Mouse (Mus musculus): ENCODE results near the gene Diaph3.
"Not testable (repeated sequence)": the region's sequence is repeated elsewhere in the genome, so short reads cannot be mapped to it uniquely, and the experiment has no call there.

The Diaph3 gene

DNA sequence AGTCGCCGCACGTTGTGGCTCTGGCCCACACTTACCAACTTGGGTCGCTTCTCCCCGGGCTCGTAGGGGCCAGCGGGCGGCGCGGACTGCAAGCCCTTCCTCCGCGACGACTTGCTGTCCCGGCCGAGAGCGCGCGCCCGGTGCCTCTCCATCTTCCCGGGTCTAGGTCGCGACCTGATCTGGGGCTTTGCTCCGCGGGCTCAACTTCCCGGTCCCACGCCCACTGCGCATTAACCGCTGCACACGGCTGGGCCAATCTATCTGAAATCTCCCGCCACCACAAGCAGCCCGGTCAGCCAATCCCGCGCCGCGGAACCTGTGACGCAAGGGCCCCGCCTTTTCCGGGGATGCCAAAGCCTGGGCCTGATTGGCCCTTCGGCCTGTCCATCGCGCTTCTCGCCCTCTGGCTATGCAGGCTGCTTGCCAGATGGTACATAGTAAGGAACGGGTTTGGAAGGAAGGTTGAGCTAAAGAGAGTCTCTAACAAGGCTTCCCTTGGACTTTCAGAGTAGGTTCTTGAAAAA lies at the start of gene Diaph3:
Diaph3 (minus strand) TSS at position 273 of the 524 bp plus-strand sequence.
- peak; percentile 98 for DNase-seq

DNA sequence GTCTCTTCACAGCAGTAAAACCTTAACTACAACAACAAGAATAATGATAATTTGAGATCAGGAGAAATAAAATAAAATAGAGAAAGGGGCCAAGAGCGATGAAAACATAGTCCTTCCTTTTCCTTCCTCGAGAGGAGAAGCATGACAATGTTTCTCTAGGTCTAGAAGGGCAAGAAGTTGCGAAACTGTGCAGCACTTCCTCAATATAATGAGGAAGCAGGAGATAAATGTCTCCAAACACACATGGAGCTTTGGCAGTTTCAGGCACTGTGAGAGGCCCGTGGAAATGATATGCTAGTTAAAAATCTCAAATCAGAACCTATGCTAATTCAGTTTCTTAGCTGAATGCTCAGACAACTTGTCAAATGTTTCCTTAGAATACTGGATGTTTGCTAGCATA lies 49.6 kb upstream of the Diaph3 start:
- no peak for DNase-seq

DNA sequence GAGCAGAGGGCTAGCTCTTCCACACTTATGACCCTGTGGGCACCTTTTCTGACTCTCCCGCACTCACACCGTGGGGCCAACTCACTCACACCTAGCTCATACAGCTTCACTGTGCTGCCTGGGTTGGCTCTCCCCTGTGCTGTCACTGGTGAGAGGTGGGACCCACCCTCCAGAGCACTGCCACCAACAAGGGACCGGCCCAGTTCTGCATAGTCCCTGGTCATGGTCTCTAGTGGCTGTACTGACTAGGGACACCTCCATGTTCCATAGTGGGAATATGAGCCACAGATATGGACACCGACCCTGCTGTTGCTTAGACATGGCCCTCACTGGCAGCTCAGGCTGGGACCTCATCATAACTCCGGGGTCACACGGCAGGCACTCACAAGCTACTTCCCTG lies 30.5 kb upstream of the Diaph3 start:
- DNase-seq, result no peak

DNA sequence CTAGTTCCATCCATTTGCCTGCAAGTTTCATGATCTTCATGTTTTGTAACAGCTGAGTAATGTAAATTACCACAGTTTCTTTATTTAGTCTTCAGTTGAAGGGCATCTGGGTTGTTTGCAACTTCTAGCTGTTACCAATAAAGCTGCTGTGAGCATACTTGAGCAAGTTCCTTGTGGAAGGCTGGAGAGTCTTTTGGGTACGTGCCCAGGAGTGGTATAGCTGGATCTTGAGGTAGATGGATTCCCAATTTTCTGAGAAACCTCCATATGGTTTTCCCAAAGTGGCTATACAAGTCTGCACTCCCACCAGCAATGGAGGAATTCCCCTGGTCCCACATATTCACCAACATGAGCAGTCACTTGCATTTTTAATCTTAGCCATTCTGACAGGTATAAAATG lies 28.1 kb upstream of the Diaph3 start:
- no peak for DNase-seq

DNA sequence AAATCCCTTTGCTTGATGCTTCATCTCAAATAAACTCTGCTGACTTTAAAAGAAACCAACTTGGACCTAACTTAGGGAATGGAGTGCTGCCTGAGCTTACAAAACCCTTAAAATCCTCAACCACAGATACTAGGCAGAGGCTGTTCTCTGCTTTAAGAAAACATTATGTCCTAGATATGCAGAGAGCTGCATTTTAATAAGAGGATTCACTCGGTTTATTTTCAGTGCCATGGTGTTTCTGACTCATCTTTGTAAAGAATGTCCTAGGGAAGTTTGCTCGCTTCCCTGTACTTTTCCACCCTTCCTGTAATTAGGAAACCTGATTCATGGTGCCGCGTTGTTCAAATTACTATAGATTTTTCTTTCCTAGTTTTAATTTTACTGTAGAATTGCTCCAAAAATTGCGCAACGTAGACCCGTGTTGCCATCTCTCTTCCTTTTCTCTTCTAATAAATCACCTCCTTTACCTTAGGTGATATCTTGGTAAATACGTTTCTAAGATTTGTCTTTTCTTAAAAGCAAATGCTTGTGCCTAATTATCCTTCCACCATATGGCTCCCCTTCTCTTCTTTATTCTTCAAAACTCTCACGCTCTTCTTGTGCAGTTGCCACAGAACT lies 14.7 kb upstream of the Diaph3 start:
- DNase-seq, result no peak

DNA sequence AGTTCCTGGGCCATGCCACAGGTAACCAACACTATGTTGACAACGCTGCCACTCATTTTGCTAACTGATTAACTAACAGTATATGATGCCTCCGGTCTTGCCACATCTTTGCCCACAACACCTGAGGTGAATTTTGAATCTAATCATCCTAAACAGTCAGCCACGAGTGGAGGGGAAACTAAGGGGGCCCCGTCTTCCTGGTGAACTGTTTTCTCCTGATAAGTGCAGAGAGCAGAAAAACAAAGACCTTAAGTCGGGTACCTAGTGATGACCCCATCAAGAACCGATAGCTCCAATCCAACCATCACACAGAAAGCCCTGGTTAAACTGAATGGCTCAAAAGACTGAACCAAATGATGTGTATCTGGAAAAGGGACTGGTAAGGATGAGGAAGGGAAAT lies 8.6 kb upstream of the Diaph3 start:
- no peak for DNase-seq

DNA sequence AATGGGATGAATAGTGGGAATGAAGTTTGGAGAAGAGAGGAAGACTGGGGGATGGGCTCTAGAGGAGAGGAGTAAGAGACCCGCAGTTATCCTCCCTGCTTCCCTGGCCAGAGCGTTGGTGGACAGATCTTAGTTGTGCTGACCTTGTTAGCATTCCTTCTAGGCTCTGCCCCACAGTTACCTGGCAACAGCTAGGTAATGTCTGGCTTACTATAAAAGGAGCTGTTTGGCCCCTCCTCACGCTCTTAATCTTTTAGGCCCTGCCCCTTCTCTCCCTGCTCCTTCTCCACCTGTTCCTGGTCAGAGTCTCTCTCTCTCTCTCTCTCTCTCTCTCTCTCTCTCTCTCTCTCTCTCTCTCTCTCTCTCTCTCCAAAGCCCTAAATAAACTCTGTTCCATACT lies 5.7 kb upstream of the Diaph3 start:
- DNase-seq, result no peak

DNA sequence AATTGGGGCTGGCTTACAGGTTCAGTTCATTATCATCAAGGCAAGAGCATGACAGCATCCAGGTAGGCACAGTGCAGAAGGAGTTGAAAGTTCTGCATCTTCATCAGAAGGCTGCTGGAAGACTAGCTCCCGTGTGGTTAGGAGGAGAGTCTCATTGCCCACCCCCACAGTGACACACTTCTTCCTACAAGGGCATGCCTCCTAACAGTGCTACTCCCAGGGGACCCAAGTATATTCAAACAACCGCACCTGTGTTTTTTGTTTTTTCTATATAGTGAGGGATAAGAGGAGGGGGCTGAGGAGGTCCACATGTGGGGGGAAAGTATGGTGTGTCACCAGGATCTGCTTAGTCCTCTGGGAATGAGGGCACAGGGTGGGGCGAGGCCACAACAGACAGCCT lies 4.3 kb upstream of the Diaph3 start:
- no peak for DNase-seq

DNA sequence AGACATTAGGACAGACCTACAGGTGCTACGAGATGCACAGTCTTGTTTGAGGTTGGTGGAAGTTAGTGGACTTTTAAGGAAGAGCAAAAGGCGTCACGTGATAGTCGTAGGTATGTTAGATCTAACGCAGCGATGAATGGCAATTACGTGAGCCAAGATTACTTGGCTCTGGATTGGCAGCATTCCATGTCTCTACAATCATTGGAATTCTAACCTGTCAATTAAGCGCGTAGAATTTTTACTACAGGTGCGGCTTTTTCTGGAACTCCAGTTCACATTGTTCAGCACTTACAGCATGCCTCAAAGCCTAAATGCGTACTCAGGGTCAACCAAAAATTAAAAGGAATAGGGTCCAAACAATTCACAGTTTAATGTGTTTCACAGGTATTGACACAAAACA lies 742 bp upstream of the Diaph3 start:
- no peak for DNase-seq

DNA sequence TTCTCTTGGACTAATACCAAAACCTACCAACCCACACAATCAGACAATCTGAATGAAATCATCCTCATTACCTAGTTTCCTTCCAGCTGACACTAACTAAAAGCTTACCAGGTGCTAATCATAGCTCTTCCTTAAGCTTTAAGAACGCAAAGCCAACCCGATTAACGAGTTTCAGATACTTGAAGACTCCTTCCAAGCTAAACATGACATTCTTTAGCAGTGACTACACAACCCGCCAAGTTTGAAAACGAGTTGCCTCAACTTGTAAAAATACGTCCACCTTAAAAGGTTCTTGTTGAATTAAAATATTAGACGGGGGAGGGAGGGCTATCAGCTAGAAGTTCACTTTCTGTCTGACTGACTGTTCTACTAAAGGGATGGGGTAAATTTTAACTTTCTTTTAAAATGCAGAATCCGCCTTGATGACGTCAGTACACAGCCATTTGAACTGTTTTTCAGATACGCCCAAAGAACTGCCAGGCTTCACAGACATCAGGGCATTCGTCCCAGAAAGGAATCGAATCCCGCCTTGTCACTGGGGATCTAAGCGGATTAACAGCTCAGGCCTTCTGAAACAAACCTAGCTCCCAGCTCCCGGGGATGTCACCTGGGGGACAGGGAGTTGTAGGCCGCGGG lies 590 bp downstream of the Diaph3 start:
- no peak for DNase-seq

DNA sequence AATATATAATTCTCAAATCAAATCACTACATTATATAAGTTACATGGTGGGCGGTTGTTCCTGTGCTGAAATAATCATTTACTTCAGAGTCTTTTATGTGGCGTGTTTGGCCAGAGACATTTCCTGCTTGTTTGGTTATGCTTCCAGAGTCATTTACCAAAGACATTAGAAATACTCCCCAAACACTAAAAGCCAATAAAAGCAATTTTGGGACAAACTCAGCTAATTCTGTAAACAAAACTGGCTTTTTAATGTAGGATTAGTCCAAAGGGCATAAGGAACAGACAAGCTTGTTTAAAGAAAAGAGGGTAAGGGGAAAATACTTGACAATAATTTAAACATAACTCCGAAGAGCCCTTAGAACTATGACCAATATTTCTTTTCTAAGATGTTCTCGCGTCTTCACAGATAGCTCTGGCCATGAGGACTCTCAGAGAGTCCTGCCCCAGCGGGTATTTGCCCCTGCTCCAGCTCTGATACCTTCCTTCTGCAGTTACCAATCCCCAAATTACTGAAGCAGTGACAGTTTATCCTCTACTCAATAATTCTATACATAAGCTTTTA lies 14.9 kb downstream of the Diaph3 start:
- no peak for DNase-seq

DNA sequence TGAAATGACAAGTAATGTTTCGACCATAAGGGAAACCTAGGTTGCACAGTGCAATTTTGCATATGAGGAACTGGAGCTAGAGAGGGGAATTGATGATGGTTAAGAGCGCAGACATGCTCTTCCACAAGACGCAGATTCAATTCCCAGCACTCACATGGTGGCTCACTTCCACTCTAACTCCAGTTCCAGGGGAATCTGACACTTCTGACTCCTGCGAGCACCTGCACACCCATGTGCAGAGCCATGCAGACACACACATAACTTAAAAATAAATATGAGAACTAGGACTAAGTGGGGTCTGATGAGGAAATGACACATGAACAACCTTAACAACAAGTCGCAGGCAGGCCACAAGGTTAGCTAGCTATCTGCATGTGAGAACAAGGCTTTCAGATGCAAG lies 15.5 kb downstream of the Diaph3 start:
- DNase-seq, result no peak

DNA sequence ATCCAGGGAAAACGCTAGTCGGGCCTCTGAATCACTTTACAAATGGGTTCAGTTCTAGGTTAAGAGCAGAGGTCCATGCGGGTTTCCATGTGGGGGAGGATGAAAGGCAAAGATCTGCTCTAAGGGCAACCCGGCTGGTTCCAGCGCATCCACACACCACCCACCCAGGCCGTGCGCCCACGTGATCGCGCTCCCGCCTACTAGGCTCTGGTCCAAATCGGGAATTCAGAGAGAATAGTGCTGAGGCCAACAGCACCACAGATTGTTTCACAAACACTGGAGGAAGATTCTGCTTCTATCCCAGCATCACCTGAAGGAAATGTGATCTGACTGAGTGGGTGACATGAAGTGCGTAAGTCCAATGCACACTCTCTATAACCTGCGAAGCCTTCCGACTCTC lies 17.9 kb downstream of the Diaph3 start:
- DNase-seq, result no peak

DNA sequence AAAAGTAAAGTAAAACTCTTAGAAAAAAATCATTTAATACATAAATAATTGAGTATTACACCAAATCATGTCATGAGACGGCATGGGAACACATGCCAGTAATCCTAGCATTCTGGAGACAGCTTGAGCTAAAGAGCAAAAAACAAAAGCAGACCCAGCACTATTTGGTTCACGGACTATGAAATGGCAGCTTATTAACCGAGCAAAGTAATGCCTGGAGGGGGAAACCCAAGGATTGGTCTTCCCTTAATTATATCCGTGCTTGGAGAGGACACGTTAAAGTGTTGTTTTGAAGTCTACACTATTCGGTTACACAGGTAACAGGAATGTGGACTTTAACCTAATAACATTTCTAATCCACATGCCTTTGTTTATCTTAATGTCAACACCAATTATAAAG lies 19.2 kb downstream of the Diaph3 start:
- no peak for DNase-seq

DNA sequence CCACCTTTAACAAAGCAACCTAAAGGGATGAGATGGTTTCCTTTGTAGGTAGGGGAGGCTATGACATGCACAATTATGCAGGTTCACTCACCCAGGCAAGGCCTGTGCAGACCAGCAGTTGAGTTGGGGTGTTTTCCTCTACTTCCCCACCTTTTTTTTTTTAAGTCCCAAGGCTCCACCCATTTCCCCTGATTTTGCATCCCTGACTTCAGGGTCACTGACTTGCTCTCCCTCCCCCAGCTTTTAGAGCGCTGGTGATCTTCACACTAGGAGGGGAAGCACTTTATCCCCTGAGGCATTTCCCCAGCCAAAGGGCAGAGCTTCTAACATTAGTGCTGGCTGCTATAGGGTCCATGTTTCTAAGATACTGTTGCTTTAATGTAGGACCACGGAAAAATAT lies 30.4 kb downstream of the Diaph3 start:
- DNase-seq, result peak; percentile 23

DNA sequence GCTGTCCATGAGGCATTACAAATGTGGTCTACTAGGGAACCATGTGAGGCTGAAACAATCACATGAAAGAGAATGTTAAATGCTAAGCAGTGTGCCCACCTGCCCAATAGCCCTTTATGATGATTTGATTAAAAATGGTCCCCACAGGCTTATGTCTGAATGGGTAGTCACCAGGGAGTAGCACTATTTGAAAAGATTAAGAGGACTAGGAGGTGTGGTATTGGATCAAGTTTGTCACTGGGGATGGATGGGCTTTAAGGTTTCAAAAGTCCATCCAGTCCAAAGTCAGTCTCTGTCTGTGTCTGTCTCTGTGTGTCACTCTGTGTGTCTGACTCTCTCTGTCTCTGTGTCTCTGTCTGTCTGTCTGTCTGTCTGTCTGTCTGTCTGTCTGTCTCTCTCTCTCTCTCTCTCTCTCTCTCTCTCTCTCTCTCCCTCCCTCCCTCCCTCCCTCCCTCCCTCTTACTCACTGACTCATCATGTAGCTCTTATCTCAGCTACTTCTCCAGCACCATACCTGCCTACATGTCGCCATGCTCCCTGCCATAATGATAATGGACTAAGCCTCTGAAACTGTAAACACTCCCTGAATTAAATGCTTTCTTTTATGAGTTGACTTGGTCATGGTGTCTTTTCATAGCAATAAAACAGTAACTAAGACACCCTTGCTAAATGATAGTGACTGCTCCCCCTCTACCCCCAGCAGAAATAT lies 41.5 kb downstream of the Diaph3 start:
- no peak for DNase-seq

DNA sequence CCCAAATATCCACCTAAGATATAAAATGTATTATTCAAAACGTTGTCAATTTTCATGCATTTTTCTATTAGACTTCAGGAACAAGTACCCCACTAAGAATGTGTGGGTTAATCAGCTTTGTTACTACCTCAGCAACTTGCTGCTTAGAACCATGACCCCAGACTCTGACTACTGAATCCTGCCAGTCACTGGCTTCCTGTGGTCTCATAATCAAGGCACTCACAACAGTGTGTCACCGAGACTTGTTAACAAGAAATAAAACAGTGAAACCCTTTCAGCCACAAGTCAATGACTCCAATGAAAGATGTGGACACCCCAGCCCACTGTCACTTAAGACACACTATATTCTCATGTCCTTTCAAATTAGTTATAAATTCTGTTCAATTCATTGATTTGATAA lies 42.9 kb downstream of the Diaph3 start:
- no peak for DNase-seq

DNA sequence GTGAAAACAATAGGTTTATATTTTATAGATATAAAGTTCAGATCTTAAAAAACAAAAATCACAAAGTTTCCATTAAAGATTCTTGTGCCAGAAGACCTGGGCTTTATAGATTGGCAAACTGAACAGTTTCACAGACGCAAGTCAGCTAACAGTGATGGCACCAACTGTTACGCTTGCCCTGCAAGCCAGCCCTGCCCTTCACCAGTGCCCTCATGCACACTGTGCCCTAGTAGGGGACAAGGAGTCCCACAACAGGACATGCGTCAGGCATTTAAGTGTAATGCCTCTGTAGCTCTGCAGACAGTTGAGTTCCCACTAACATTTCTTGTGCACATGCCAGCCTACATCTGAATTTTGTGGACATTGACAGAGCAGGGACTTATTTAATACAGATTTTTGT lies 49.5 kb downstream of the Diaph3 start:
- no peak for DNase-seq

DNA sequence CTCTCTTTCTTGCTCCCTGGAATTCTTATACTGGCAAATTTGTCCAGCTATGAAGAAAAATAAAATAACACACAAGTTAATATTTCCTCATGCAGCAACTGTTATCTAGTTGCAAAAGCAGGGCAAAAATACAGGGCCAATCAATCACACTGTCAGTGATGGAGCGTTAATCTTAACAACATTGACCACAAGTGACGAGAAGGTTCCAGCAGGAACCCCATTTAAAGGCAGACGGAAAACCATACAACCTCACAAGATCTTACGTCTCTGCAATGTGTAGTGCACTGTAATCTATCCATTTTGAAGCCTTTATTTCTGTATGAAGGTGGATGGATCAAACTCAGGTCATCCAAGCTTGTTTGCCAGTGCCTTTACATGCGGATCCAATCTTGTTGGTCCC lies 49.9 kb downstream of the Diaph3 start:
- DNase-seq, result no peak

DNA sequence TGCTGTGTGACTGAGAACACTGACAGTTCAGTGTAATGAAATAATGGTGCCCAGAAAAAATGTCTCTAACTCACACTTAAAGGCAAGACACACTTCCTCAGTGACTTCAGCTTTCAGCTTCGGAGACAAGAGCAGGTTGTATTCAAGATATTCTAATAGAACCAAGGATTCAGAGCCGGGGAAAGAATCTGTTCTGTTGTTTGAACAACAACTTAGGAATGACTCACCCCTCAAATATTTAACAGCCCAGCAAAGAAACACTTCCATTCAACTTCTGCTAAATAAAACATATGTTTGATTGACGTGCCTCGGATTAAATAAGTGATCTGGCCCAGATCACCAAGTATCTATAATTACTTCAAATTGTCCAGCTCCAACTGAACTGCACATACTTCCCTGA lies 52.1 kb downstream of the Diaph3 start:
- DNase-seq, result no peak

DNA sequence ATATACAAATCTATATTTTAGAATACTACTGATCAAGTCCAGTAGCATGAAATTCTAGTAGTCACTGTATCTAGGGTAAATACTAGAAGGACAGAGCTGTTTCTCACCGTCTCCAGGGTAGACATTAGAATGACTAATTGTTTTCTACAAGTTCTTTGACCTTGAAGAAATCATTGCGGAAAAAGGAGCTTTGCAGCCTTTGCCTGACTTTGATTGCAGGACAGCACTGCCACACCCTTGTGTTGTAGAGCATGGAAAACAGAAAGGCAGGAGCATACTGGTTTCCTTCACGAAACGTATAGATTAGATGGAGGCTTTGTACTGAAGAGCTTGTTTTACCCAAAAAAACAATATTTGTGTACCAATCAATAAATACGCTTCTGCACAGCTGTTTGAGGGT lies 52.6 kb downstream of the Diaph3 start:
- DNase-seq, result no peak

DNA sequence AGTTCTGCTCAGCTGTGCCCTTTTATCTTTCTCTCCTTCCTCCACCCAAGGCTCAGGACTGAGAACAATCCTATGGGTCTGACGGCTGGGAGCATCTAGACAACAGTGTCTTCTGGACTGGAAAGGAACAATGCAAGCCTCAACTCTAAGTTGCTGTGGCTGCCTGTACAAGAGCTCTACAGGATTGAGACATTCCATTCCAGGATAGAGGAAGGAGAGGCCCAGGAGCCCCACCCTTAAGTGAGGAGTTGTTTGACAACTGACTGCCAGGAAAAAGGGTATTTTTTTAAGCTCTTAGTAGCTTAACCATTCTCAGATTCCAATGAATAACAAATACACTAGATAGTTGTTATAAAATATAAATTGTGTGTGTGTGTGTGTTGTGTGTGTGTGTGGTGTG lies 53.0 kb downstream of the Diaph3 start:
- no peak for DNase-seq

DNA sequence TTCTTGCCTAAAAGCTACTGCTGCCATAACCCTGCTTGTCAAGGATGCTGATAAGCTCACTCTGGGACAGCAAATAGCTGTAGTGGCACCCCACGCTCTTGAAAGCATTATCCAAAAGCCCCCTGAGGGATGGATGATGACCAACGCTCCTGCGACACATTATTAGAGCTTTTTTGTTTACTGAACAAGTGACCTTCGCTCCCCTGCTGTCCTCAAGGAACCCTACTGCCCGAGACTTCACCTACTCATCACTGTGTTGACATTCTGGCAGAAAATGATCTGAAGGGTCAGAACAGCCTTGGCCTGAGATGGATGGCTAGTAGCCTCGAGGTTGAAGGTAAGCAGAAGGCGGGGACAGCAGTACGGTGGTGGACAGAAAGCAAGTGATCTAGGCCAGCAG lies 56.1 kb downstream of the Diaph3 start:
- DNase-seq, result not testable (repeated sequence)

DNA sequence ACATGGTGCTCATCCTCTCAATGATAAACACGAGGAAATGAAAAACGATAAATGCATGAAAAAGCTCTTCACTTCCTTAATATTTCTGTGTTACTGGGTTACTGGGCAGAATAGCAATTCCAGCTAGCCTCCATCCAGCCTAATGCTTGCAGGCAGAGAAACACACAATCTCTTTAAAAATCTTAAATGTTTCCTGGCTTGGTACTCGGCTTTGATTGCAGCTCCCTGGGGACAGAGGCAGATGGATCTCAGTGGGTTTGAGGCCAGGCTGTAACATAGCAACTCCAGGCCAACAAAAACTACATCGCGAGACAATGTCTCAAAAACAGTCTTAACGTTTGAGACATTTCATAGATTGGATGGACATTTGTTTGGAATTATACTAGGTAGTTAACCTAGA lies 57.1 kb downstream of the Diaph3 start:
- no peak for DNase-seq
